Mouse (Mus musculus): ENCODE data around the gene Rin2. TPM values are rescaled to one million over a fixed set of nuclear protein-coding genes. Genes with fewer than 3 reads are reported as not detected.

Rin2 gene
- 0.72 and 2.5 TPM in 2 replicates for total RNA-seq (2015; ENCODE audit: low replicate concordance)
- total RNA-seq (2017; ENCODE audit: low replicate concordance), result 1.1 and 1.7 TPM in 2 replicates

- ATAC-seq (replicated peaks; ENCODE audit: low FRiP score, poor library complexity, severe bottlenecking), result no peak
Observed at GRCm38 (mm10) chr2:145675142-145675755, at the start of gene Rin2. Gene Rin2 (plus strand): TSS chr2:145675215.

- ATAC-seq (replicated peaks; ENCODE audit: low FRiP score, poor library complexity, severe bottlenecking), result no peak
Observed at GRCm38 (mm10) chr2:145631123-145631798, 43.8 kb upstream of the Rin2 start.

- no peak for ATAC-seq (replicated peaks; ENCODE audit: low FRiP score, poor library complexity, severe bottlenecking)
Observed at GRCm38 (mm10) chr2:145631799-145632174, 43.2 kb upstream of the Rin2 start.

- no peak for ATAC-seq (replicated peaks; ENCODE audit: low FRiP score, poor library complexity, severe bottlenecking)
Observed at GRCm38 (mm10) chr2:145633811-145634210, 41.2 kb upstream of the Rin2 start.

GRCm38 (mm10) chr2:145640255-145640984 lies 34.6 kb upstream of the Rin2 start:
- ATAC-seq (replicated peaks; ENCODE audit: low FRiP score, poor library complexity, severe bottlenecking), result no peak

GRCm38 (mm10) chr2:145655373-145655960 lies 19.5 kb upstream of the Rin2 start:
- ATAC-seq (replicated peaks; ENCODE audit: low FRiP score, poor library complexity, severe bottlenecking), result no peak

GRCm38 (mm10) chr2:145656121-145656520 lies 18.9 kb upstream of the Rin2 start:
- ATAC-seq (replicated peaks; ENCODE audit: low FRiP score, poor library complexity, severe bottlenecking), result no peak

GRCm38 (mm10) chr2:145656716-145657115 lies 18.3 kb upstream of the Rin2 start:
- ATAC-seq (replicated peaks; ENCODE audit: low FRiP score, poor library complexity, severe bottlenecking), result no peak

GRCm38 (mm10) chr2:145661242-145661641 lies 13.8 kb upstream of the Rin2 start:
- ATAC-seq (replicated peaks; ENCODE audit: low FRiP score, poor library complexity, severe bottlenecking), result no peak

- ATAC-seq (replicated peaks; ENCODE audit: low FRiP score, poor library complexity, severe bottlenecking), result no peak
Observed at GRCm38 (mm10) chr2:145663899-145664298, 11.1 kb upstream of the Rin2 start.

GRCm38 (mm10) chr2:145664311-145664710 lies 10.7 kb upstream of the Rin2 start:
- no peak for ATAC-seq (replicated peaks; ENCODE audit: low FRiP score, poor library complexity, severe bottlenecking)

GRCm38 (mm10) chr2:145668135-145668534 lies 6.9 kb upstream of the Rin2 start:
- no peak for ATAC-seq (replicated peaks; ENCODE audit: low FRiP score, poor library complexity, severe bottlenecking)

- ATAC-seq (replicated peaks; ENCODE audit: low FRiP score, poor library complexity, severe bottlenecking), result no peak
Observed at GRCm38 (mm10) chr2:145670131-145670530, 4.9 kb upstream of the Rin2 start.

- no peak for ATAC-seq (replicated peaks; ENCODE audit: low FRiP score, poor library complexity, severe bottlenecking)
Observed at GRCm38 (mm10) chr2:145674496-145675141, 396 bp upstream of the Rin2 start.

- peak; percentile 34; the same call in 1 of the 2 replicates for ATAC-seq (replicated peaks; ENCODE audit: low FRiP score, poor library complexity, severe bottlenecking)
Observed at GRCm38 (mm10) chr2:145675756-145676543, 935 bp downstream of the Rin2 start.

GRCm38 (mm10) chr2:145676544-145676925 lies 1.5 kb downstream of the Rin2 start:
- ATAC-seq (replicated peaks; ENCODE audit: low FRiP score, poor library complexity, severe bottlenecking), result no peak

- ATAC-seq (replicated peaks; ENCODE audit: low FRiP score, poor library complexity, severe bottlenecking), result no peak
Observed at GRCm38 (mm10) chr2:145676936-145677335, 1.9 kb downstream of the Rin2 start.

- ATAC-seq (replicated peaks; ENCODE audit: low FRiP score, poor library complexity, severe bottlenecking), result no peak
Observed at GRCm38 (mm10) chr2:145680141-145680540, 5.1 kb downstream of the Rin2 start.

GRCm38 (mm10) chr2:145680762-145681161 lies 5.7 kb downstream of the Rin2 start:
- ATAC-seq (replicated peaks; ENCODE audit: low FRiP score, poor library complexity, severe bottlenecking), result no peak
